Mouse (Mus musculus): ENCODE measurements around the gene Slc8a1.

DNA sequence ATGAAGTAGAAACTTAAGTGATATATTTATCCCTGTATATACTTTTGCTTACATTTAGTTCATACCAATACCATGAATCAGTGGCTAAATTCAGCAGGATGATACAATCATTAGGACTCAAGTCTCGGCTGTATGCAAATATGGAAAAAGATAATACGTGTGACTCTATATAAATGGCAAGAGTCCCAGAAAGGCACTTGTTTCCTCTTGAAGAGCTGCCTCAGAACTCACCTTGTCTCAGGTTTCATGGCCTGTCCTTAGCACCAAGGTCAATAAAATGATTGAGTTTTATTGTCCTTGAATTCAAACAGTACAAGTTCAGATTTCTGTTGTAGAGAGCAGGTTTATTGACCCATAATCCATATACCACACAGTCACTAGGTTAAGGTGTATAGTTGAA, 4.9 kb upstream of the Slc8a1 start:
- no peak for TF ChIP-seq EP300 (IDR thresholded peaks at IDR 0.05; ENCODE audit: low read length)
- TF ChIP-seq GABPA (IDR thresholded peaks at IDR 0.05; ENCODE audit: insufficient replicate concordance, low read depth, low read length), result no peak
- TF ChIP-seq CTCF (conservative IDR thresholded peaks at IDR 0.05 in 1 of 2, IDR thresholded peaks at IDR 0.05 in 1 of 2; ENCODE audit: low read depth in 2 of 2, low read length in 2 of 2), result no peak
- TF ChIP-seq NELFE (IDR thresholded peaks at IDR 0.05; ENCODE audit: low read depth, low read length), result no peak
- no peak for TF ChIP-seq BHLHE40 (IDR thresholded peaks at IDR 0.05; ENCODE audit: low read depth, low read length)
- TF ChIP-seq ETS1 (conservative IDR thresholded peaks at IDR 0.05; ENCODE audit: low read depth, low read length), result no peak
- TF ChIP-seq POLR2AphosphoS2 (IDR thresholded peaks at IDR 0.05; ENCODE audit: low read depth, low read length), result no peak
- TF ChIP-seq MYC (IDR thresholded peaks at IDR 0.05; ENCODE audit: low read depth, low read length), result no peak
- no peak for TF ChIP-seq HCFC1 (IDR thresholded peaks at IDR 0.05; ENCODE audit: low read depth, low read length)
- TF ChIP-seq ZMIZ1 (IDR thresholded peaks at IDR 0.05; ENCODE audit: low read depth, low read length), result no peak
- TF ChIP-seq USF1 (IDR thresholded peaks at IDR 0.05; ENCODE audit: low read depth, low read length), result no peak
